Mouse (Mus musculus) liver, embryonic 14.5 days (tissue): ENCODE results near the gene Slc1a2. TPM values are rescaled to one million over a fixed set of nuclear protein-coding genes. Genes with fewer than 3 reads are reported as not detected.

Experiments
- ATAC-seq: fragments of 200-750 bp; cut with Nextera tagmentation; 2 replicates; pipeline ENCODE4 v1.8.0; 2017; ENCODE audit warnings: moderate number of reproducible peaks, mild to moderate bottlenecking, moderate library complexity; ENCODE audit not compliant: insufficient read depth
- DNase-seq, 3 experiments: peaks; one replicate each; pipeline ENCODE4 v3.0.0-alpha.2; 2012 to 2013; ENCODE audit warnings: low read depth in 3 of 3, low spot score in 3 of 3
- H3K27ac ChIP-seq: fragments of 300-500 bp; sonication (generic); 2 replicates; pipeline ENCODE4 v1.5.1; 2014; ENCODE audit warnings: moderate library complexity, mild to moderate bottlenecking, control low read depth, inconsistent platforms
- H3K27me3 ChIP-seq: fragments of 300-500 bp; sonication (generic); 2 replicates; pipeline ENCODE4 v1.6.1; 2014; ENCODE audit warnings: mild to moderate bottlenecking, low read length, moderate library complexity; ENCODE audit not compliant: control insufficient read depth, insufficient read depth
- H3K36me3 ChIP-seq: fragments of 300-500 bp; sonication (generic); replicated peaks from 2 replicates; pipeline ENCODE4 v1.6.1; 2014; ENCODE audit warnings: low read depth; ENCODE audit not compliant: control insufficient read depth, insufficient read depth
- H3K4me1 ChIP-seq, 2 experiments: fragments of 200-500 bp in 1 of 2; fragments of 300-500 bp in 1 of 2; sonication (generic) in 1 of 2; replicated peaks; 2 replicates each; pipeline ENCODE4 v1.6.1; 2012 to 2014; ENCODE audit warnings: antibody characterized with exemption in 1 of 2, inconsistent platforms in 1 of 2, low read length in 1 of 2; ENCODE audit not compliant: control insufficient read depth in 2 of 2, insufficient read depth in 2 of 2
- H3K4me2 ChIP-seq: fragments of 300-500 bp; sonication (generic); 2 replicates; pipeline ENCODE4 v1.6.1; 2014; ENCODE audit warnings: low read depth, mild to moderate bottlenecking, control low read depth, moderate library complexity
- H3K4me3 ChIP-seq, 2 experiments: fragments of 200-500 bp in 1 of 2; fragments of 300-500 bp in 1 of 2; sonication (generic) in 1 of 2; 2 replicates each; pipeline ENCODE4 v1.5.1; 2012 to 2014; ENCODE audit warnings: low read depth in 2 of 2, low read length in 2 of 2, mild to moderate bottlenecking in 2 of 2, control low read depth in 1 of 2, inconsistent platforms in 1 of 2, moderate library complexity in 1 of 2; ENCODE audit not compliant: insufficient read depth in 1 of 2
- H3K9ac ChIP-seq: fragments of 300-500 bp; sonication (generic); replicated peaks from 2 replicates; pipeline ENCODE4 v1.6.1; 2014; ENCODE audit warnings: mild to moderate bottlenecking, control low read depth, moderate library complexity
- H3K9me3 ChIP-seq: fragments of 300-500 bp; sonication (generic); 2 replicates; pipeline ENCODE4 v1.6.1; 2016; ENCODE audit warnings: low read length, mixed read lengths; ENCODE audit not compliant: control insufficient read depth
- CTCF ChIP-seq: IDR thresholded peaks from 2 replicates; pipeline ENCODE4 v1.5.1; 2016; ENCODE audit warnings: antibody characterized with exemption, low read depth, control low read depth
- EP300 ChIP-seq: IDR thresholded peaks from 2 replicates; pipeline ENCODE4 v1.6.1; 2016; ENCODE audit warnings: antibody characterized with exemption, low read depth
- whole genome bisulfite sequencing: fragments of 180-500 bp; shearing (Covaris S2); extraction: QIAGEN DNeasy Blood & Tissue Kit; methylation state at CpG from one replicate; pipeline ENCODE4 v1.1.7; 2014; ENCODE audit not compliant: insufficient replicate concordance; 5-methylcytosine and 5-hydroxymethylcytosine counted together
- polyA plus RNA-seq, 2 experiments: library from polyadenylated mRNA; depleted of rRNA in 1 of 2; stranded (reverse) in 1 of 2; unstranded in 1 of 2; fragments of >200 nt; fragmentation: Nextera tagmentation in 1 of 2; extraction: Ambion mirVana in 1 of 2; gene quantifications; 2 replicates each; pipeline versions ENCODE4 v1.2.1 to v1.2.3; 2012 to 2014

Slc1a2 gene
- polyA plus RNA-seq, 2 experiments = 0.29 to 1.0 TPM

DNA sequence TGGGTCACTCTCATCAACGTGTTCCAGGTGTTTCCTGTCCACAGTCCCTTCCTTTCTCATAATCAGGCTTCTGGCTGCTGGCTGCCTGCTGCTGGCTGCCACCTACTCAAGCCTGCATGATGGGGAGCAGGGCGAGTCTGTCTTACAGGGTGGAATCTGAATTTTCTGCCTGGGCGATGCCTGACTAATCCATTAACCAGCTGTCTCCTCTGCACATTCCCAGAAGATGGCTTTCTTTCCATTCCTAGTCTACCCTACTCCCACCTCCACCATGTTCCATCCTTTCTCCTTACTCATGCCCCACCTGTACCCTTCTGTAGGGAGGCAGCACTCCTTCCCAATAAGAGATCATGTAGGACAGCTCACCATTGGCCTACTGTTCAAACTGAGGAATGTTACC lies 45.1 kb downstream of the Slc1a2 start:
- no peaks in the 10 kb centered on the region for H3K9me3 ChIP-seq
- H3K4me1 ChIP-seq = no peaks in the 10 kb centered on the region
- no peak for ATAC-seq
- no peaks in the 10 kb centered on the region for H3K36me3 ChIP-seq
- H3K27ac ChIP-seq = no peak overlapping the region
- 57% methylated on average over 3 of the region's 3 CpGs for WGBS
- H3K27me3 ChIP-seq = no peaks in the 10 kb centered on the region
- H3K4me2 ChIP-seq = no peak overlapping the region
- DNase-seq = no peak
- TF ChIP-seq EP300 (no peak), CTCF (no peak)
- H3K4me3 ChIP-seq = no peak overlapping the region
- no peak overlapping the region for H3K9ac ChIP-seq

DNA sequence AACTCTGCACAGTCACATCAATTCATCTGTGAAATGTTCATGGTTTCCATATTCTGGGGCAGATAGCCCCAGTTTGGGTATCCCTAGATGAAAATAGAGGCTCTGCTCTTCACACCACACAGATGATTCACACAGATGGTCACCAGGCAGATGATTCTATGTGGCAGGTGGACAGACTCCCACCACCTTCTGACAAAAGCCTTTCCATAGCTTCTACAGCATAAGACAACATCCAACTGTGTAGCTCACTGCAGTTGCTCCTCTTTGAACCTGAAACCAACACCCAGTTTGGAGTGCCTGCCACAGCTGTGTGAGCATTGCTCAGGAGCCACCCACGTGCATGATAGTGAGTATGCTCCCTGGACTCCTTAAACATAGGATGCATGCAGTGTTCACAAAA lies 46.3 kb downstream of the Slc1a2 start:
- Histone ChIP-seq H3K4me3 (no peak overlapping the region), H3K9ac (no peak overlapping the region), H3K4me2 (no peak overlapping the region), H3K9me3 (no peaks in the 10 kb centered on the region), H3K36me3 (no peaks in the 10 kb centered on the region), H3K4me1 (no peaks in the 10 kb centered on the region), H3K27ac (no peak overlapping the region), H3K27me3 (no peaks in the 10 kb centered on the region)
- ATAC-seq (no peak), DNase-seq (no peak)
- WGBS = 50% methylated on average over 1 of the region's 1 CpGs
- TF ChIP-seq EP300 (no peak), CTCF (no peak)

DNA sequence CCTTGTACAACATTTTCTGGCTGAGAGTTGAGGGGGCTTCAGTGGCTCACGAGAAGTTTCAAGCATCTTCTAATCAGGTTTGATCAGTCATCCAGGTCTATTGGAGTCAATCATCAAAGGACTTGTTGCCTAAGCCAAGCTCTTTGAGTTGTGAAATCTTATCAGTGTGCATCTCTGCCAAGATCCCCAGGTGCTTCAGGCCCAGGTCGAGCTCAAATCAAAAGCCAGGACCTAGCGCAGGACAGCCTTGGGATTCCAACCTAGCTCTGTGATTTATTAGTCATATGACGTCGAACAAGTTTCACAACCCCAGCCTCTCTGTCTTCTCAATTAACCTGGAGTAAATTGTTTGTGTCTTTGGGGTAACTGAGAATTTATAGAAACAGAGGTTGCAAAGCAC lies 53.1 kb downstream of the Slc1a2 start:
- no peaks in the 10 kb centered on the region for H3K9me3 ChIP-seq
- no peak overlapping the region for H3K9ac ChIP-seq
- H3K27me3 ChIP-seq = no peaks in the 10 kb centered on the region
- H3K4me3 ChIP-seq = no peak overlapping the region
- no peak for ATAC-seq
- DNase-seq = no peak
- TF ChIP-seq EP300 (no peak), CTCF (no peak)
- 64% methylated on average over 5 of the region's 5 CpGs for WGBS
- no peaks in the 10 kb centered on the region for H3K4me1 ChIP-seq
- H3K27ac ChIP-seq = no peak overlapping the region
- H3K4me2 ChIP-seq = no peak overlapping the region
- no peaks in the 10 kb centered on the region for H3K36me3 ChIP-seq

DNA sequence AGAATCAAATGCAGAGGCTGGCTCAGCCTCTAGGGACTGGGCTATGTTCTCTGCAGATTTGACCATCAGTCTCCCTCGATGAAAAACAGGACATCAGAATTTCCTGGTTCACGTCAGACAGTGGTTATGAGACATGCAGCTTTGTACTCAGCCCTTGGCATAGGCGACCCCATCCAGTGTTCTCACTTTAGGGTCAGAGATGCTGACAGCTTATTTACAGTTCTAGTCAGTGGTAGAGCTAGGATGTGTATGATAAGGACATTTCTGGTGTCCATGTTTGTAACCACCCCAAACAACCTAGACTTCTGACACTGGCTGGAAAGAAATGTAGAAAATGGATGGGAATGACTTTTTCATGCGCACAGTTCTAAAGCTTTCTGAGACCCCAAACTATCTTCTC lies 53.6 kb downstream of the Slc1a2 start:
- no peak overlapping the region for H3K4me2 ChIP-seq
- no peak overlapping the region for H3K9ac ChIP-seq
- H3K4me1 ChIP-seq = 0 out of 4 replicates have a peak, but pooled peaks cover 0 to 2% of the 10 kb centered on the region in 2 experiments
- H3K27ac ChIP-seq = no peak overlapping the region
- no peak overlapping the region for H3K4me3 ChIP-seq
- H3K36me3 ChIP-seq = no peaks in the 10 kb centered on the region
- 47% methylated on average over 4 of the region's 4 CpGs for WGBS
- H3K27me3 ChIP-seq = no peaks in the 10 kb centered on the region
- H3K9me3 ChIP-seq = no peaks in the 10 kb centered on the region
- TF ChIP-seq EP300 = no peak
- TF ChIP-seq CTCF = no peak
- no peak for ATAC-seq
- DNase-seq = no peak

DNA sequence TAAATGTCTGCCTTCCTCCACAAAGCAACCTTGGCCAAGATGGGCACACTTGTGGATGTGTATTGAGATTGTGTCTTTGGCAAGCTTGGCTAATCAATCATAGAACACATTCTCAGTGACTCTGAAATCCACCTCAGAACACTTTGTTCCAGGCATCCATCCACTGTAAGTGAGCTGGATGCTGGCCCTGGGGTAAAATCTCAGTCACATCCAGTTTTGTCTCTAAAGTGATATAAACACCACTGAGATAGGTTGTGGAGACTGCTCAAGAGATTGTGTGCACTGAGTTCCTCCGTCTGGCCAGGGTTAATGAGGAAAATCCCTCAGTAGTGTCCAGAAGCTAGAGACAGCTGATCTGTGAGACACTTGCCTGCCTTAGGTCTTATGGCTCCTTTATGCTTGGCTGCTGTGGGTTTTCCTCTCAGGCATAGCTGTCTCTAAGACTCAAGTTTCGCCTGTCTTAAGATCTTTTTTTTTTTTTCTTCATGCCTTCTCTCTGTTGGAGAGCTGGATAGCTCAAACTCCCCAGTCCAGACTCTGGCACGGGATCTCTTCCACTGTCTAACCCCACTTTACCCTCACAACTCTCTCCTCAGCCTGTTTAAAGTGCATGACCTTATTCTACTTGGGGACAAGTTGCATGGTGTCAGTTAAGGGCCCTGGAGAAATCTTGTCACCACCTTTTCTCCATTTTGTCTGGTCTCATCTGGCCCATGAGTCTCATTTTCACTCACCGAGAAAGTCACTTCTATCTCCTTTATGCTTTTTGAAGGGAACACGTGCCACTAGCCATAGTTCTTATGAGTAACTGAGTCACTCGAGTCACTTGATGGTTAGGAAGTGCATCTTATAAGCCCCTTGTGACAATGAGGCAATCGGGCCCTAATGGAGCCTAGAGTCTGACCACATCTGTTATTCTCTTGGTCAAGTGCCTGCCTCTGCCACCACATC lies 54.5 kb downstream of the Slc1a2 start:
- Histone ChIP-seq H3K4me1 (peaks cover 0 to 7% of the 10 kb centered on the region in 2 experiments; a peak in 2 of 4 replicates), H3K27me3 (no peaks in the 10 kb centered on the region), H3K9me3 (no peaks in the 10 kb centered on the region), H3K27ac (no peak overlapping the region), H3K9ac (no peak overlapping the region), H3K4me2 (no peak overlapping the region), H3K4me3 (no peak overlapping the region), H3K36me3 (no peaks in the 10 kb centered on the region)
- ATAC-seq = no peak
- no peak for DNase-seq
- TF ChIP-seq EP300 (no peak), CTCF (no peak)
- 55% methylated on average over 7 of the region's 7 CpGs for WGBS
